In genomic region chr7:135479322-135479880, GRCm38 (mm10) we compare ENCODE assay signal across 13 mouse cellular contexts. TPM values are rescaled to one million over a fixed set of nuclear protein-coding genes. Genes with fewer than 3 reads are reported as not detected.
DNase-seq lines count a peak whose midpoint lies in the region; ATAC-seq and TF ChIP-seq lines count a peak whose summit lies in the region.
"Had no signal": no experiment of that assay in that cellular context is flagged by ENCODE, and none has a peak within 500 bp of the region (broad histone marks: within the 10 kb centered on the region; RNA-seq: fewer than 3 reads in every experiment).

No protein-coding gene starts in this region.

- 0 out of 2 replicates have a peak overlapping the region, but pooled peaks have one; percentile 7 for H3K4me2 ChIP-seq in midbrain, embryonic 12.5 days (replicated peaks)
- no peak overlapping the region; the same call in 1 of the 2 replicates for H3K4me2 ChIP-seq in midbrain, embryonic 15.5 days
- no peak overlapping the region for H3K4me2 ChIP-seq in neural tube, embryonic 15.5 days
- H3K4me2 ChIP-seq: heart, embryonic 13.5 days; neural tube, embryonic 12.5 days had no signal

- 34% methylated on average over 10 of the region's 10 CpGs for WGBS in midbrain, embryonic 12.5 days
- whole genome bisulfite sequencing in midbrain, embryonic 15.5 days = 17% methylated on average over 10 of the region's 10 CpGs
- 31% methylated on average over 10 of the region's 10 CpGs for WGBS in neural tube, embryonic 15.5 days

- peaks cover 21% of the 10 kb centered on the region for H3K4me1 ChIP-seq in midbrain, embryonic 12.5 days
- 0 out of 2 replicates have a peak, but pooled peaks cover 6% of the 10 kb centered on the region for H3K4me1 ChIP-seq in midbrain, embryonic 15.5 days
- 0 out of 2 replicates have a peak, but pooled peaks cover 3% of the 10 kb centered on the region for H3K4me1 ChIP-seq in embryonic fibroblast, embryonic 13.5 days (ENCODE audit: control insufficient read depth, insufficient read depth, low read length)
- H3K4me1 ChIP-seq in neural tube, embryonic 15.5 days = peaks cover 12% of the 10 kb centered on the region

- peaks cover 69% of the 10 kb centered on the region for H3K27me3 ChIP-seq in midbrain, embryonic 12.5 days
- H3K27me3 ChIP-seq in midbrain, embryonic 15.5 days (replicated peaks) = peaks cover 30% of the 10 kb centered on the region; the same call in 1 of the 2 replicates
- peaks cover 9% of the 10 kb centered on the region; the same call in 1 of the 2 replicates for H3K27me3 ChIP-seq in neural tube, embryonic 15.5 days (replicated peaks)

- no peaks in the 10 kb centered on the region for H3K9me3 ChIP-seq in midbrain, embryonic 12.5 days
- no peaks in the 10 kb centered on the region for H3K9me3 ChIP-seq in midbrain, embryonic 15.5 days
- H3K9me3 ChIP-seq in neural tube, embryonic 15.5 days (replicated peaks) = no peaks in the 10 kb centered on the region
- H3K9me3 ChIP-seq: heart, embryonic 13.5 days; neural tube, embryonic 12.5 days had no signal

- H3K4me3 ChIP-seq in midbrain, embryonic 12.5 days = no peak overlapping the region
- no peak overlapping the region for H3K4me3 ChIP-seq in midbrain, embryonic 15.5 days
- no peak overlapping the region for H3K4me3 ChIP-seq in embryonic fibroblast, embryonic 13.5 days (ENCODE audit: insufficient read depth, low read length)
- no peak overlapping the region for H3K4me3 ChIP-seq in neural tube, embryonic 15.5 days (replicated peaks)
- H3K4me3 ChIP-seq: heart, embryonic 13.5 days; neural tube, embryonic 12.5 days had no signal

- no peaks in the 10 kb centered on the region for H3K36me3 ChIP-seq in midbrain, embryonic 12.5 days
- no peaks in the 10 kb centered on the region for H3K36me3 ChIP-seq in midbrain, embryonic 15.5 days (replicated peaks)
- H3K36me3 ChIP-seq in neural tube, embryonic 15.5 days = no peaks in the 10 kb centered on the region
- H3K36me3 ChIP-seq: heart, embryonic 13.5 days; neural tube, embryonic 12.5 days had no signal

- DNase-seq in heart, adult 18-20 months = peak; percentile 4 to 8
- no peak for DNase-seq in heart, adult 8-10 months (ENCODE audit: low spot score)
- DNase-seq in gastrocnemius, adult 8-10 months (ENCODE audit: low spot score in 2 of 2) = no peak
- DNase-seq in MN1 (ENCODE audit: low spot score) = no peak
- DNase-seq: cerebellum, adult 9-10 months; thymus, adult 2 months had no signal

- no peak for TF ChIP-seq CTCF in embryonic fibroblast, embryonic 13.5 days (IDR thresholded peaks at IDR 0.05; ENCODE audit: borderline replicate concordance, insufficient read depth, low read length)

- no peak for TF ChIP-seq POLR2A in embryonic fibroblast, embryonic 13.5 days (IDR thresholded peaks at IDR 0.05; ENCODE audit: low read depth, low read length)

- peak; percentile 64 for ATAC-seq in midbrain, embryonic 12.5 days (ENCODE audit: low FRiP score, low read depth)
- no peak for ATAC-seq in midbrain, embryonic 15.5 days (replicated peaks)
- ATAC-seq in neural tube, embryonic 15.5 days (ENCODE audit: low FRiP score) = no peak

- H3K27ac ChIP-seq in midbrain, embryonic 12.5 days (replicated peaks) = 0 out of 2 replicates have a peak overlapping the region, but pooled peaks have one; percentile 49
- H3K27ac ChIP-seq in midbrain, embryonic 15.5 days = no peak overlapping the region
- peak overlapping the region; percentile 73 for H3K27ac ChIP-seq in embryonic fibroblast, embryonic 13.5 days (ENCODE audit: insufficient read depth, low read length)
- 0 out of 2 replicates have a peak overlapping the region, but pooled peaks have one; percentile 33 for H3K27ac ChIP-seq in neural tube, embryonic 15.5 days (replicated peaks)
- H3K27ac ChIP-seq: heart, embryonic 13.5 days; neural tube, embryonic 12.5 days had no signal

- no peak overlapping the region for H3K9ac ChIP-seq in midbrain, embryonic 12.5 days (replicated peaks)
- no peak overlapping the region for H3K9ac ChIP-seq in midbrain, embryonic 15.5 days
- no peak overlapping the region for H3K9ac ChIP-seq in neural tube, embryonic 15.5 days (replicated peaks)
- H3K9ac ChIP-seq: heart, embryonic 13.5 days; neural tube, embryonic 12.5 days had no signal

RNA-seq across cellular contexts. Expression of gene Clrn3, which starts 49.1 kb away (rescaled TPM):
- total RNA-seq in heart, adult 18-20 months (2021) = not detected
- total RNA-seq in heart, adult 8-10 months (2022) = under 1 TPM in 1 of 4 experiments, not detected in 3; 0.11 TPM
- not detected in 2 replicates for polyA plus RNA-seq in midbrain, embryonic 12.5 days (2016; fragmentation: Nextera tagmentation; extraction: Ambion mirVana)
- not detected in 2 replicates for polyA plus RNA-seq in midbrain, embryonic 15.5 days (2015; fragmentation: Nextera tagmentation; extraction: Ambion mirVana)
- not detected in 2 replicates for polyA plus RNA-seq in embryonic fibroblast, embryonic 13.5 days (2011; ENCODE audit: insufficient read length, low read depth, missing spikeins)
- polyA plus RNA-seq in neural tube, embryonic 15.5 days (2015; fragmentation: Nextera tagmentation; extraction: Ambion mirVana) = 1.5 TPM in 1 of 2 replicates, not detected in the other
- not detected for total RNA-seq in gastrocnemius, adult 8-10 months (2022)
- total RNA-seq: left cerebral cortex, postnatal 36 days had no signal
- polyA plus RNA-seq: heart, embryonic 13.5 days; neural tube, embryonic 12.5 days had no signal

RNA-seq across cellular contexts. Expression of gene Ptpre, which starts 57.9 kb away (rescaled TPM):
- 1 to 10 TPM; 2.2 to 2.9 TPM for total RNA-seq in heart, adult 18-20 months (2021)
- 1 to 10 TPM; 1.9 to 3.8 (median 2.5) TPM for total RNA-seq in heart, adult 8-10 months (2022)
- 1.4 and 1.6 TPM in 2 replicates for polyA plus RNA-seq in midbrain, embryonic 12.5 days (2016; fragmentation: Nextera tagmentation; extraction: Ambion mirVana)
- polyA plus RNA-seq in midbrain, embryonic 15.5 days (2015; fragmentation: Nextera tagmentation; extraction: Ambion mirVana) = 7.1 and 7.6 TPM in 2 replicates
- 3.2 and 4.4 TPM in 2 replicates for polyA plus RNA-seq in embryonic fibroblast, embryonic 13.5 days (2011; ENCODE audit: insufficient read length, low read depth, missing spikeins)
- 10.0 and 11.0 TPM in 2 replicates for polyA plus RNA-seq in neural tube, embryonic 15.5 days (2015; fragmentation: Nextera tagmentation; extraction: Ambion mirVana)
- 1 to 10 TPM in 2 of 4 experiments, under 1 TPM in 2; 0.87 to 1.3 (median 1.0) TPM for total RNA-seq in gastrocnemius, adult 8-10 months (2022)

Comparison
In these comparisons a context has a peak if more than half of its experiments do, and no peak if none do; other contexts are left out.
1. DNase-seq: peak in heart, adult 18-20 months (2 of 2); none in heart, adult 8-10 months (single experiment), gastrocnemius, adult 8-10 months (0 of 2) and MN1 (single experiment).